Mouse (Mus musculus) megakaryocyte, embryonic 14.5 days (primary cell): ENCODE results near the gene Hba-a2. TPM values are rescaled to one million over a fixed set of nuclear protein-coding genes. Genes with fewer than 3 reads are reported as not detected.
A peak's percentile ranks its signal among the peaks of the same experiment; 100 is the strongest.

ENCODE experiments used
- H3K27me3 ChIP-seq: replicated peaks from 2 replicates; pipeline ENCODE3; 2012; ENCODE audit warnings: inconsistent platforms
- H3K36me3 ChIP-seq: replicated peaks from 2 replicates; pipeline ENCODE3; 2012; ENCODE audit warnings: low read length, inconsistent platforms, mixed read lengths
- H3K4me1 ChIP-seq: 2 replicates; pipeline ENCODE4 v1.6.1; 2012; ENCODE audit warnings: inconsistent platforms
- H3K4me3 ChIP-seq: replicated peaks from 2 replicates; pipeline ENCODE3; 2012; ENCODE audit warnings: moderate library complexity, mild to moderate bottlenecking, inconsistent platforms
- H3K9me3 ChIP-seq: 2 replicates; pipeline ENCODE4 v1.6.1; 2012; ENCODE audit warnings: inconsistent platforms
- FLI1 ChIP-seq: IDR thresholded peaks from 2 replicates; pipeline ENCODE4 v1.6.1; 2012; ENCODE audit warnings: low read length, inconsistent platforms, mixed read lengths
- GATA1 ChIP-seq: IDR thresholded peaks from 3 replicates; pipeline ENCODE4 v1.6.1; 2012; ENCODE audit warnings: mixed read lengths, low read length, inconsistent platforms, borderline replicate concordance
- polyA plus RNA-seq: library from polyadenylated mRNA; stranded (reverse); fragments of >175 nt; gene quantifications from 2 replicates; pipeline ENCODE4 v1.2.3, GENCODE M21; 2012; ENCODE audit warnings: low replicate concordance; ENCODE audit not compliant: insufficient read depth

Gene Hba-a2
- polyA plus RNA-seq, 1 experiment: 578 TPM

DNA sequence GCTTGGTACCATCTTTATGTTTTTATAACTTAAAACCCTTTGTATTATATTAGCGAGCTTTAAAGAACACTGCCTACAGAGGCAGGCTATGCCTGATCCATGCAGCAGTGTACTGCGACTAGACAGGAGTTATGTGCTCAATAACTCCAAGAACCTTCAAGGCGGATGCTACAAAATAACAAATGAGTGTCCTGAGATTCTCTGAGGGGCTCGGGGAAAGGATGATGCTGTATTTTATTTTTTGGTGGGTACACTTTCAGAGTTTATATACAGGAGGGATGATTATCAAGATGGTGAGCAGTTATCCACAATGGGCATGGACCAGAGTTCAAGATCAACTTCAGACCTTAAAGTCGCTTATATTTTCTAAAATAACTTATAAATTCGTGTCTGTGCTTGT lies 29.5 kb upstream of the Hba-a2 start:
- 0 out of 2 replicates have a peak, but pooled peaks cover 4% of the 10 kb centered on the region for H3K9me3 ChIP-seq
- no peak for TF ChIP-seq GATA1
- TF ChIP-seq FLI1: no peak
- peaks cover 44% of the 10 kb centered on the region for H3K27me3 ChIP-seq
- peaks cover 77% of the 10 kb centered on the region for H3K4me1 ChIP-seq
- peaks cover 27% of the 10 kb centered on the region for H3K36me3 ChIP-seq
- H3K4me3 ChIP-seq: peak overlapping the region; percentile 96

DNA sequence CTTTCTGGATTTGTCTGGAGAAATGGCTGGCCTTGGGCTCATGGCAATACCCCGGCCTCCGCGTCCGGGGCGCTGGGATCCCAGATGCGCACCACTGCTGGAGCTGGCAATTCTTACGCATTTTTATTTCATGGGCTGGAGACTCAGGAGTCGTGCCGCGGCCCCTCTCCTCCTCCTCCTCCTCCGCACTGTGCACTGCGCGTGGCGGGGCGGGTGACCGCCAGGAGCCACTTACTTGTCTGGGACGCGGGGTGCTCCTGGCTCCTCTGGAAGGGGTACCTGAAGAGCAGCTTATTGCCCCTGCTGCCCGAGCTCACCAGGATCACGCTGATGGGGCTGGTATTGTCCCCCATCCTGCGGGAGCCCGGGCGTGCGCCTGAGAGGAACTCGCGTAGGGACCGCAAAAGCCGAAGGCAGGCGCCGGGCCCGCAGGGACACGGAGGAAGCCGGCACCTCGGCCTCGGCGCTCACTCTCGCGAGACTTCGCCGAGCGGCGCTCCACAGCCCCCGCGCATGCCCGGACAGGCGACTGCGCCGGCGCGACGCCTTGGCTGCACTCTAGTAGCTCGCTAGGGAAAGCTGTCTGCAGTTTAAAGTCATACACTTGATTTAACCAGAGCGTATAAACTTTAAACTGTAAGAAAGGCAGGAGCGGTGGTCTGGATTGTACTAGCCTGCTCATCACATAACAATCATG lies 29.0 kb upstream of the Hba-a2 start, which contains the start of gene Nprl3:
Gene Nprl3, minus strand, starts transcription at position 520 of the 697 bp plus-strand sequence.
- Histone ChIP-seq H3K9me3 (0 out of 2 replicates have a peak, but pooled peaks cover 4% of the 10 kb centered on the region), H3K27me3 (peaks cover 43% of the 10 kb centered on the region), H3K36me3 (peaks cover 22% of the 10 kb centered on the region), H3K4me3 (peak within 1 kb of the TSS; percentile 96), H3K4me1 (peaks cover 73% of the 10 kb centered on the region)
- TF ChIP-seq FLI1 (no peak), GATA1 (no peak)

DNA sequence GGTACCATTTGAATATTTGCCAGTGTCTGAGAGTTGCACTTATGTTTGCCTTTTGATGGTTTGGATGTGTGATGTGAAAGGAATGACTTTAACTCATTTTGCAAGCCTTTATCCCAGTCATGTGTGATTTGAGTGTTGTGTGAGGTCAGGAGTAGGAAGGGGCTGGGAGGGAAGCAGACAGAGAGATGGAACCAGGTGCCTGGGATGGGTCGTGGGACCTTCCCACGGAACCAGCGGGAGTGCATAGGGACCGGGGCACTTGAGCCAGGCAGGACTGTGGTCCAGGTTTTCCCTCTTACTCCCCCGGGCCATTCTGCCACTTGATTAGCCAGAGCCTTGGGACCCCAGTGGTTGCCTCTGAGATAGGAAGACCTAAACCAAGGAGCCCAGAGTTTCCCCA lies 28.3 kb upstream of the Hba-a2 start:
- H3K4me1 ChIP-seq: peaks cover 67% of the 10 kb centered on the region
- TF ChIP-seq GATA1: no peak
- TF ChIP-seq FLI1: no peak

DNA sequence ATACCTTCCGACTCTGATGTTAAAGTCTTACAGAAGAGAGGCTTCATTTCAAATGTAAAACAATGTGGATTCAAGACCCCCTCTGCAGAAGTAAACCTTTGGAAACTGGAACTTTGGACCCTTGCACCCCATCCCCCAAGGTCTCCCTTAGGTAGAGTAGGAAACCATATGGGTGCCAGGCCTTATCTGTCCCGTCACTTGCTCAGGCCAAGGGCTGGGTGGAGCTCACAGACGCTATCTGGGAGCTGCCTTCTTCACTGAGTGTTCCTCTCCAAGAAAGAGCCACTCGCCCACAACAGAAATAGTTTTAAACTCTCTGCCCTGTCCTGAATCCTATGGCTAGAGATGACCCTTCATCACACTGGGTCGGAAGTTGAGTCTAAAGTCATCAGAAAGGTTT lies 27.3 kb upstream of the Hba-a2 start:
- TF ChIP-seq GATA1: no peak
- TF ChIP-seq FLI1: no peak
- H3K9me3 ChIP-seq: 0 out of 2 replicates have a peak, but pooled peaks cover 4% of the 10 kb centered on the region
- peaks cover 32% of the 10 kb centered on the region for H3K27me3 ChIP-seq
- peaks cover 7% of the 10 kb centered on the region for H3K36me3 ChIP-seq
- no peak overlapping the region for H3K4me3 ChIP-seq
- H3K4me1 ChIP-seq: peaks cover 57% of the 10 kb centered on the region

More for the DNA sequence above, 28.3 kb upstream of the Hba-a2 start:
- peaks cover 15% of the 10 kb centered on the region for H3K36me3 ChIP-seq
- peak overlapping the region; percentile 96 for H3K4me3 ChIP-seq
- H3K9me3 ChIP-seq: 0 out of 2 replicates have a peak, but pooled peaks cover 4% of the 10 kb centered on the region
- H3K27me3 ChIP-seq: peaks cover 39% of the 10 kb centered on the region

DNA sequence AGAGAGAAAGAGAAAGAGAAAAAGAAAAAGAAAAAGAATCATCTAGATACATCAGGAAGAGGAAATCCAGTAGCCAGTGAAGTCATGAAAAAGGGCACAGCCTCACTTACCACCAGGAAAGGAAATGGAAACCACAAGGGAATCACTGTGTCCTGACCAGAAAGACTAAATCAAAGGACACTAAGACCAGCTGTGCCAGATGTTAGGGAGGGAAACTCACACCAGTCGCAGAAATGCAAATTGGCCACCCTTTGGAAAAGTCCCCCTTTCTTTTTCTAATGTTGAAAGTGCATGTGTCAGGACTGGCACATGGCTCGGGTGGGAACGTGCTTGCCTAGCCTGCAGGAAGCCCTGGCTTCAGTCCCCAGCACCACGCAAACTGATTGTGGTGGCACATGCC lies 25.1 kb upstream of the Hba-a2 start:
- TF ChIP-seq GATA1 (no peak), FLI1 (no peak)
- peaks cover 37% of the 10 kb centered on the region for H3K4me1 ChIP-seq
- H3K36me3 ChIP-seq: peaks cover 3% of the 10 kb centered on the region
- 0 out of 2 replicates have a peak, but pooled peaks cover 5% of the 10 kb centered on the region for H3K9me3 ChIP-seq
- H3K27me3 ChIP-seq: peaks cover 53% of the 10 kb centered on the region
- H3K4me3 ChIP-seq: peak overlapping the region; percentile 42

DNA sequence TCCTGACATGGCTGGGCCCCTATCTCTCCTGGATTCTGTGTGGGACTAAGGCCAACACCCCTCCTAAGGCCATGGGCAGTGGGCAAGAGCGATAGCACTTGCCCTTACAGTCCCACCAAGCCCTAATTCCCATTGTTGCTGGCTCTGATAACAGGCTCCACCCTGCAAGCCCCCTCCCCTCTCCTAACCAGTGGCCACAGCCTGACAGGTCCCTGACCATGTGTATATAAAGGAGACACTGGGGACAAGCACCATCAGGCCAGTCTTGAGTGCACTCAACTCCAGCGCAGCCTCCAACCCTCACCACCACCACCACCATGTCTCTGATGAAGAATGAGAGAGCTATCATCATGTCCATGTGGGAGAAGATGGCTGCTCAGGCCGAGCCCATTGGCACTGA lies 19.9 kb upstream of the Hba-a2 start, which contains the start of gene Hba-x:
Gene Hba-x, plus strand, starts transcription at position 54 of the 400 bp plus-strand sequence.
- H3K4me1 ChIP-seq: peaks cover 3% of the 10 kb centered on the region; the same call in 1 of the 2 replicates
- TF ChIP-seq FLI1: no peak
- H3K36me3 ChIP-seq: no peaks in the 10 kb centered on the region
- 0 out of 2 replicates have a peak, but pooled peaks cover 8% of the 10 kb centered on the region for H3K9me3 ChIP-seq
- peak within 1 kb of the TSS; percentile 20 for H3K4me3 ChIP-seq
- H3K27me3 ChIP-seq: peaks cover 79% of the 10 kb centered on the region

DNA sequence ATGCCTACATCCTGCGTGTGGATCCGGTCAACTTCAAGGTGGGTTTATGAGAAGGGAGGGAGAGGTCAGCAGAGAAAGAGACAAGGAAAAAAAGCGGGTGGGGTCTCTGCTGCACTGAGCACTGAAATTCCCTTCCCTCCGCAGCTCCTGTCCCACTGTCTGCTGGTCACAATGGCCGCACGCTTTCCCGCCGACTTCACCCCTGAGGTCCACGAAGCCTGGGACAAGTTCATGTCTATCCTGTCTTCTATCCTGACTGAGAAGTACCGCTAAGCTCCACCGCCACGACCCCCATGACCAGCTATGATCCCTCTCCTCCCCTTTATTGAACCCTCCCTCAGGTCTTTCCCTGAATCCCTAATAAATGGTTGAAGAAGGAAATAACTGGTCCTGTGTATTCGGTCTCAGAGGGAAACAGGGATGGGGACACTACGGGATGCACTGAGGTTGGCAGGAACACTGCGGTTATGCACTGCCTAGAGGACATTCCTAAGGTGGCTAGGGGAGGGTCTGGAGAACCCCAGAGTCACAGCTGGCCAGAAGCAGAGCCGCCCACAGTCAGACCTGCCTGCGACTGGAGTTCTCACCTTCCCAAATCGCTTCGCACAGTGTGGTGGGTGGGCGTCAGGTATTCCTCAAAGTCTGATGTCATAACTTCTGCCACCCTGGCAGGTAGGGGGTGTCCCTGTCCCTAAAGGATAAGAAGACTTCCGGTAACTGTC lies 18.4 kb upstream of the Hba-a2 start:
- Histone ChIP-seq H3K9me3 (0 out of 2 replicates have a peak, but pooled peaks cover 6% of the 10 kb centered on the region), H3K36me3 (no peaks in the 10 kb centered on the region), H3K4me3 (no peak overlapping the region), H3K4me1 (no peaks in the 10 kb centered on the region; the same call in 1 of the 2 replicates), H3K27me3 (peaks cover 76% of the 10 kb centered on the region)
- no peak for TF ChIP-seq GATA1
- TF ChIP-seq FLI1: no peak

DNA sequence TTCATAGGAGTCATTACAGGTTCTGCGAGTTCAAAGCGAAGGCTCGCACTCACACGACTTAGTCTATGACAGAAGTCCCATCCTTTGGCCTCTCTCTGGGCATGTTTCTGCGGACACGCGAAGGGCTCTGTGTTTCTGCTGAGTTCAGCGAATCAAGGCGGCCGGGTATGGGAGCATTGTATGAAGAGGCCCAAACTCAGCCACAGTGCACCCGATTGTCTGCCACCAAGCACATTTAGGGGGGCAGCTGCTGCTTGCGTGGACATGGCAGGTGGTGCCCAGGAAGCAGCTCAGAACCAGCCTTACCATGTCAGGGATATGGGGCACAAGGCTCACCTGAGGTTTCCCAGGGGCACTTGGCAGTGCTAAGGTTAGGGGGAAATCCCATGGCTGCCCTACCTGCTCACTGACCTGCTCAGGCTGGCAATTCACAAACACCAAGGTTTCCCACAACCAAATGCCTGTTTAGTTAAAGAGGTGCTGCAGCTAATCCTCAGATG lies 17.8 kb upstream of the Hba-a2 start:
- no peak overlapping the region for H3K4me3 ChIP-seq
- peaks cover 78% of the 10 kb centered on the region for H3K27me3 ChIP-seq
- no peak for TF ChIP-seq GATA1
- TF ChIP-seq FLI1: no peak
- H3K9me3 ChIP-seq: 0 out of 2 replicates have a peak, but pooled peaks cover 6% of the 10 kb centered on the region
- peaks cover 4% of the 10 kb centered on the region for H3K4me1 ChIP-seq
- H3K36me3 ChIP-seq: no peaks in the 10 kb centered on the region

DNA sequence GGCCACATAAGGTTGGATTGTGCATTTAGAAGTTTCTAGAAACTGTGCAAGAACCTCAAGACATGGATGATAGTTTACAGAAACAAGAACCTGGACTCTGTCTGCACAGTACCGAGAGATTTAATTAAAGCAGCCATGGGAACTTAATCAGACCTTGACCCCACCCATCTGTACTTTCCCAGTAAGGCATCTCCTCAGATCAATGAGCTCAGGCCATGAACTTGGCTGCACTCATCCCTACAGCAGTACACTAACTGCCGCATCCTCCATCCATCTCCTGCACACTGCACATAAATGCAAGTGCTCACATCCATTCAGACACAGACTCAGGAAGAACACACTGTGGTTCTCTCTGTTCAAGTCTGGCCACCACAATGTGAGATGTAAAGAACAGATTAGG lies 15.6 kb upstream of the Hba-a2 start:
- Histone ChIP-seq H3K9me3 (0 out of 2 replicates have a peak, but pooled peaks cover 6% of the 10 kb centered on the region), H3K36me3 (no peaks in the 10 kb centered on the region), H3K27me3 (peaks cover 67% of the 10 kb centered on the region), H3K4me1 (peaks cover 4% of the 10 kb centered on the region), H3K4me3 (no peak overlapping the region)
- TF ChIP-seq GATA1 (no peak), FLI1 (no peak)
